Mouse (Mus musculus): ENCODE measurements around the gene Zscan4-ps3. TPM values are rescaled to one million over a fixed set of nuclear protein-coding genes. Genes with fewer than 3 reads are reported as not detected.
"Not testable (repeated sequence)": the region's sequence is repeated elsewhere in the genome, so short reads cannot be mapped to it uniquely, and the experiment has no call there.

Gene Zscan4-ps3
- not detected in 2 replicates for polyA plus RNA-seq (2015; fragmentation: Nextera tagmentation; extraction: Ambion mirVana)

GRCm38 (mm10) chr7:11609008-11609407, at the start of gene Zscan4-ps3:
Gene Zscan4-ps3 (plus strand): TSS chr7:11609308.
- H3K4me2 ChIP-seq (ENCODE audit: low read depth, low read length); H3K4me1 ChIP-seq (ENCODE audit: control insufficient read depth, low read depth, low read length); ATAC-seq (ENCODE audit: low read depth); H3K4me3 ChIP-seq (ENCODE audit: low read depth, low read length); H3K9ac ChIP-seq (ENCODE audit: low read depth, low read length); H3K36me3 ChIP-seq (ENCODE audit: control insufficient read depth, insufficient read depth); H3K27me3 ChIP-seq (ENCODE audit: control insufficient read depth, insufficient read depth, low read depth, low read length); H3K9me3 ChIP-seq (replicated peaks; ENCODE audit: control insufficient read depth, low read length); H3K27ac ChIP-seq (ENCODE audit: low read length): not testable (repeated sequence)
- WGBS (ENCODE audit: insufficient replicate concordance) = 58% methylated on average over 2 of the region's 2 CpGs

GRCm38 (mm10) chr7:11617082-11617481, 8.0 kb downstream of the Zscan4-ps3 start:
- not testable (repeated sequence) for H3K27me3 ChIP-seq (ENCODE audit: control insufficient read depth, insufficient read depth, low read depth, low read length); H3K9me3 ChIP-seq (replicated peaks; ENCODE audit: control insufficient read depth, low read length); H3K27ac ChIP-seq (ENCODE audit: low read length); ATAC-seq (ENCODE audit: low read depth); H3K4me2 ChIP-seq (ENCODE audit: low read depth, low read length); H3K4me3 ChIP-seq (ENCODE audit: low read depth, low read length); H3K4me1 ChIP-seq (ENCODE audit: control insufficient read depth, low read depth, low read length); H3K9ac ChIP-seq (ENCODE audit: low read depth, low read length); H3K36me3 ChIP-seq (ENCODE audit: control insufficient read depth, insufficient read depth)
- WGBS (ENCODE audit: insufficient replicate concordance) = 8% methylated on average over 8 of the region's 8 CpGs

Other genes with a start within 250 kb of the Zscan4-ps3 start
- gene Zscan4f, start 211.4 kb upstream of the Zscan4-ps3 start, polyA plus RNA-seq (2015; fragmentation: Nextera tagmentation; extraction: Ambion mirVana) = not detected in 2 replicates
- not detected in 2 replicates for gene Zscan4-ps2, start 95.0 kb upstream of the Zscan4-ps3 start, polyA plus RNA-seq (2015; fragmentation: Nextera tagmentation; extraction: Ambion mirVana)
- not detected in 2 replicates for gene Vmn1r72, start 70.8 kb downstream of the Zscan4-ps3 start, polyA plus RNA-seq (2015; fragmentation: Nextera tagmentation; extraction: Ambion mirVana)
- not detected in 2 replicates for gene Vmn1r73, start 121.0 kb downstream of the Zscan4-ps3 start, polyA plus RNA-seq (2015; fragmentation: Nextera tagmentation; extraction: Ambion mirVana)
- not detected in 2 replicates for gene Vmn1r74, start 224.7 kb downstream of the Zscan4-ps3 start, polyA plus RNA-seq (2015; fragmentation: Nextera tagmentation; extraction: Ambion mirVana)